Mouse (Mus musculus): ENCODE data around the gene Meis1.

The Meis1 gene

DNA sequence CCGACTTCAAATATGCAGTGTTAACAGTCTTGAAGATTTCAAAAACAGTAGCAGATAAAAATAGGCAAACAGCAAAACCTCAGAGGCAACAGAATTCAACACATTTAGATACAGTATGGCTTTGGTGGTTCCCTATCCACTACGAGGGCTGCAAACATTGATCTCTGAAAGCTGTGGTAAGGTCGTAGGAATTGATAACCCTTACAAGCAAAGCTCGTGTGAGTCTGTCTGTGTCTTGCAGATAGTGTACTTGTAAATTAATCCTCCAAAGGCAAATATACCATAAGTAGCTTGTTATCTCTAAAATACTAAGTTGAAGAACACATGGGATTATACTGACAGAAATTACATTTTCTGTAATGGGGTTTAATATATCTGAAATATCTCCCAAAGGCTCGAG is 114.5 kb downstream of the Meis1 start:
- DNase-seq (ENCODE audit: low spot score), result no peak

DNA sequence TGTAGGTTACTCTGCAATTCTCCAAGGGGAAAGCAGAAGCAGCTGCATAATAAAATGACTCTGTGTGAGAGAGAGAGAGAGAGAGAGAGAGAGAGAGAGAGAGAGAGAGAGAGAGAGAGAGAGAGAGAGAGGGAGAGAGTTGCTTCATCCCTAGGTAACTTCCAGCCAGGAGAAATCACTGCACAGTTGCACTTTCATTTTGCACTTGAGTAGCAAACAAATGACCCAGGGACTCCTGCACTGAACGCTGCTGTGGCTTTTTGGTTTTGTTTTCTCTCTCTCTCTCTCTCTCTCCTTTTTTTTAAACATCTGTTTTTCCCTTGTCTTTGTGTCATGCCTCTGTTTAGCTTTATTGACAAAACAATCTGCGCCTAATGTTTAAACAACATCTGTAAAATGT is 118.3 kb downstream of the Meis1 start:
- no peak for DNase-seq (ENCODE audit: low spot score)

DNA sequence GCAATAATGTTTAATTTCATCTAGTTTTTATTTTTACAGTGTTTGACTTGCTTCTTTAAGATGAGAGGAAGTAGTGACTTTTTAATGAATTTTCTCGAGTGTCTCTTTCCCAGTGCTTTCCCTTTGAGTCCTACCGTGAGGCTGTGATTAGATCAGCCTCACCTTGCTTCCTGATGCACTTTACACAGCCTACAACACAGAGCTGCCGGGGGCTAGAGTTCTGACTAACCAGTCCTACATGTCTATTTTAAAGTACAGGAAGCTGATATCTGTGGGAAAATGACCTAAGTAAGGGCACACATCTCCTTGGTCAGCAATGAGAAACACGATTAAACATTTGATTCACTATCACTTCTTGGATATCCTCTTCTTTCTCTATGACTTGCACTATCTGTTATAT is 119.9 kb downstream of the Meis1 start:
- DNase-seq (ENCODE audit: low spot score), result no peak

DNA sequence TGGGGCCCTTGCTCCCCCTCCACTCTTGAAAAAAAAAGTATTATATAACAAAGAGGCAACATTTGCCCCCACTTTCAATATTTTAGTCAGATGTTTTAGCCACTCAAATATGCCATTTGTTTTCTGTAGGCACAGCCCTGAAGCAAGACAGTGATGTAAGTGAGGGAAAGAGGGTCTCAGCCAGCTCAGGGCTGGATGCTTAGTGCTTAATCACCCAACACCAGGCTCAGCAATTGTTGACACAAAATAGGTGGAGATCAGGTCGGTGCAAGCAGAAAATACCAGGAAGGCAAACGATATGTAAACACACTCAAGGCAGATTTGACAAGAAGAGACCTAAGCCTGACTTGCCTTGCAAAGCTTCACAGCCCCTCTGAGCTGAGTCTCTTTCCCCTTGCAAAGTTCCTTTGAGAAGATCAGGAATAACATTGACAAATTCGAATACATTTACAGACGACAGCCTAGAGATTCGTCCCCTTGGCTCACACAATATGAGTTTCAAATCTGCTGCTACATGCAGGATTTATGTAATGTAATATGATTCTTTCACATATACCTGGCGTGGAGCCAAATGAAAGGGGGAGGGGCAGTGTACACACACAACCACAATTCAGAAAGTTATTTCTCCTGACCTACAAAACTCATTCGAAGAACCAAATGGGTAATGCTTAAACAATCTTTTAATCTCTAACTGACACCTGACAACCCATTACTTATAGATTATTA is 120.7 kb downstream of the Meis1 start:
- DNase-seq (ENCODE audit: low spot score), result no peak

DNA sequence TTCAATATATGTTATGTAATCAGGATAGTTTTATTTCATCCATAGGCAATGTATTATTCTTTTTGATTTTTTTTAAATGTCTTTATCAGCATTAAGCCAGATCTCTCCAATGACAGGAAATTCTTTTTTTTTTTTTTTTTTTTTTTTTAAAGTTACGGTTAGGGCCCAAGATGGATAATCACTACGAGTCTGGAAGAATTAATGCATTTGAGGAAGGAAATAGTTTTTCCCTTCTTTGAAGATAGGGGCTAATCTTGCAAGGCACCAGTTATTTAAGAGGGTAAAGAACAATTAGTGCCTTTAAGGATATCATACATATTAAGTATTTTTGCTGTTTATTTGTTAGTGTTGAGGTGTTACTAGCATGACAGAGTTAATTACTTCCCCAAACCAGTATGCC is 121.5 kb downstream of the Meis1 start:
- no peak for DNase-seq (ENCODE audit: low spot score)

DNA sequence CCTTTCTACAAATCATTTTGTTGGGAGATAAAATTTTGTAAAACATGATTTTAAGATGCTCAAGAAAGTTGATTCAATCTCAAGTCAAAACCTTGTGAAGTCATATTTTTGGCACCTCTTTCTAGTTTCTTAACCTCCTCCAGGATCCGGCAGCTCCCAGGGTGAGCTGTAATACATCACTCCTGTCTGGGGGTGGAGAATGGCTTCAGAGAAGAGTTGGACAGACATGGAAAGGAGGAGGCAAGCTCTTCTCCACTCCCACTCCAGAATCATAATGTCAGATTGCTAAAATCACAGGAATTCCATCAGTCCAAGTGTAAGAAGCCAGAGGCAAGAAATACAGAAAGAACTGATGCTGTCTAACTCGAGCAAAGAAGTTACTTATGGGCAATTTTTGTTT is 126.3 kb downstream of the Meis1 start:
- DNase-seq (ENCODE audit: low spot score), result no peak

DNA sequence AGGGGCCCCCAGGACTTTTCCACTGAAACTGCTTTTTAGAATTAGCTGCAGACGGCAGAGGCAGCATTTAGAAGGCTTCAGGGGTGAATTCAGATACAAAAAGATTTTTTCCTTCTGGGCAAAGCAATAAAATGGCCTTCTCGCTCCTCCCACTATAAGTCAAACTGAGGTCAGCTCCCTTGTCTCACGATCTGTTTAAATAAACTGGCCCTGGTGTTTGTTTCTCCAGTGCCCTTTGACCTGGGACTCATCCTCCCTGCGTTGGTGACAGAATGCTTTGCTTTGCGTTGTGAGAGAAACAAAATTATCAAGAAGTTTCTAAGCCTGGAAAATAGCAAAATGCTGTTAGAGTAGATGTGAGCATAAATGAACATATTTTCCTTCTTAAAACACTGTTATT is 129.6 kb downstream of the Meis1 start:
- no peak for DNase-seq (ENCODE audit: low spot score)

DNA sequence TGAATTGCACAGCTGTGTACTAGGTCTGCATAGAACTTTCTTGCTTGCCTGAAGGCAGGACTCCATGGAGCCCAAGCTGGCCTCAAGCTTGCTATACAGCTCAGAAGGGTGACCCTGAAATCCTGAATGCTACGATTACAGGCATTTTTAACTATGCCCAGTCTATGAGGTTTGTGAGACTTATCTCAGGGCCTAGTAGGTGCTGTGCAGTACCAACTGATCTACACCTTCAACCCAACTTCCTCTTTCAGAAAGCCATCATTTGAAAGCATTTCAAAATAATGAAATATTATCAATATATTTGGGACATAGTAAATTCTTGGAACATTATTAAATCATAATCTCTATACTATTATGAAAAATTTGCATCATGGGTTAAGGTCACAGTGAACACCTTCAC is 130.1 kb downstream of the Meis1 start:
- no peak for DNase-seq (ENCODE audit: low spot score)

DNA sequence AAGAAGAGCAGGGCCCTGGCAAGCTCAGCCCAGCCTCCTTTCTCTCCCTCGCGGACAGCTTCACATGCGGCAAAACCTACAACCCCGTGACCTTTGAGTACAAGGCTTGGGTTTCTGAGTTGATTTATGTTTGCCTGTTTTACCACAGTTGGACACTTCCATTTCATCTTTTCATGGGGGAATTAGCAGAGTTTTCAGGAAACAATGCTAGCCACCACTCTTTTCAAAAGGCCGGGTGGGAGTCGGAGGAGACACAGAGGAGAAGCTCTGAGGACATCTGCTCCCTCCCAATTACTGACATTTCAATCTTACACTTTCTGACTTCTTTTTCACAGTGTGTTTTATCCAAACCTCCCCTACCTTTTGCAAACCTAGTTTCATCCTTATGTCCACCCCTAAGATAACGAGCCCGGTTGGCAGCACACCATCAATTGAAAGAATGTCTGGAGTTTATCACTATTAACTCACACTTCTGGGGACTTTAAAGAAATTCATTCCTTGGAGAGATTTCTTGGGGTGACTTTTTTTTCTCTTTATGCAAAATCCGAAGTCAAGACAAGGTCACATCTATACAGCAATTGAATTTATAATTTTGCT is 133.0 kb downstream of the Meis1 start:
- no peak for DNase-seq (ENCODE audit: low spot score)

DNA sequence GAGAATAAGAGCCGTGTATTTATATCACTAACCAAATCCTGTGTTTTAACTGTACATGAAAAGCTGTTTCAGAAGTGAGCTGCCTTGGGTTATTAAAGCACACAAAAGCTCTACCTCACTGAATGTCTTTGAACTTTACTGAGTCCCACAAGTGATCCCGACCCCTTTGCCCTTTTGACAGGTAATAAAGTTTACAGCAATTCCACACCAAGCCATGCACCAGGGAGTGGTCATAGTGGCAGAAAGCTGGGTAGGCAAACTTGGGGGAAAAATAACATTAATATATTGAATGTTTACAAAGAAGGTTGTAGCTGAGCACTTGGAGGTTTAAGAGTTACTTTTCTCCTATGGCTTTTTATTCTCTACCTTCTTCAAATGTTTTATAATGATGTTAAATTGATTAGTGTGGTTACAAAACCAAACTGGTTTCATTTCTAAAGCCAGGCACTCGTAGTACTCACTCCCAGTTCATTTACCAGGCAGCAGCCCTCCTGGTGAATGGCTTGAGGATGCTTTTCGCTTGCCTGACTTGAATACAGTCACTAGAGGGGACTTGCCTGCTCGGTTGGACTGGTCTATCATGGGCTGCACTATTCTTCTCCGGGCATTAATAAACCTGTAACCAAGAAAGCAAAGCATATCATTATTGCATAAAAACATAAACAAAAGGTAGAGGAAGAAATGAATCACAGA is 133.6 kb downstream of the Meis1 start:
- DNase-seq (ENCODE audit: low spot score), result no peak

DNA sequence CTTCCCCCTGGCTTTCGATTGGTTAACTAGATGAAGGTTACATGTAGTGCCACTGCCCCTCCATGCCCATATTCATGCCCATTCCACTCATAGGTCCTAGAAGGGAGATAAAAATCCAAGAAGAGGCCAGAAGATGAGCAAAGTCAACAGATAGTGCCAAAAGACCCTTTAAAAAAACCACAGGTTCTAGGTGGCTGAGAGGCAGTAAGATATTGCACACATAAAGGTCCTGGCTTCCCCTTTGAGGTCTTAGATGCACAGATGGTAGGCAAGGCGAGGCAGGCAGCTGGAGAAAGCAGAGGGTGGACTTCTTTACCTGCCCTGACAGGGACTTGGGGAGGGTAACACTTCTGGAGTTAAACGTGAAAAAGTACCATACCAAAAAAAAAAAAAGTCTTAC is 134.8 kb downstream of the Meis1 start:
- DNase-seq (ENCODE audit: low spot score), result no peak

DNA sequence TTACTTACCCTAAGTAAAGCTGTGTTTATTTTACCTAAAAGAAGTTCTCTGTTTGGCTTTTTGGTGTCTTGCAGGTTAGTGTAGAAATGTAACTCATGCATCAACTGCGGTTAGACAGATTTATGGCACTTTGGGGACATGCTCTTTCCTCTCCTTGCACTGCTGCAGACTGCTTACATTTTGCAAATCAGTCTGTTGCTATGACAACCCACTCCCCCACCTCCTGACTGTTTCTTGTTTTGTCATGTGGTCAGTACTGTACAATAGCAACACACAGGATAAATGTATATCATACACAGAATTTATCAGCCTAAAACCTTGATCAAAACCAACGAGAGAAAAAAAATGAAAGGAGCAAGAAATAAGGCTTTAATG is 135.3 kb downstream of the Meis1 start:
- DNase-seq (ENCODE audit: low spot score), result no peak

DNA sequence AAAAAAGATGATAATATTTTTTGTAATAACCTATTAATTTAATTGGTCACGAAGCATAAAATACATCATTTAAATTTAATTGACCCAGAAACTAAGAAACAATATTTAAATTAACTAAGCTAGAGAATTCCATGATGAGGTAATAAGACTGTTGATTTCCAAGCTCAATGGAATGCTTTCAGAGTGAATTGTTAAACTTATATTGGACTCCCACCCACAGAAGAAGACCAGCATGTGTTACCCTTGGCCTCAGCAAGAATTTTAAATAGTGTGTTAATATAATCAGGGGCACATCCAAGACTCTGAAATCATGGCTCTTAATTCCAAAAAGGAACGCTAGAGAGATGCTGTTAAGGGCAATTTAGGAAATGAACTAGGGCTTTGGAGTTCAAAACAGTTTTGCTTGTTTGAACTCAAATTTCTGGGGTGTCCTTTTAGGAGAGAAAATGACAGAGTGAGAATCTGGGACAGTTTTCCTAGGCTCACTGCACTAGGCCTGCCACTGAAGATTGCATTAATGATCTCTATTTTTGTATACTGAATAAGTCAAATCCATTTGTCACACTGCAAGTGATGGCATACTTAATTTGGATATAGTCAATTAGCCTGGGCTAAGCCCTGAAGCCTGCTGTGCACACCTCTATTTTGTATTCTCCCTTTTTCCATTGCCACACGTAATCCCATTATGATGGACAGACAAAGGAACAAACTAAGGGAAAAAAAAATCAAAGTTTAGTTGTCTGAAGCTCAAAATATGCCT is 135.9 kb downstream of the Meis1 start:
- DNase-seq (ENCODE audit: low spot score), result no peak

DNA sequence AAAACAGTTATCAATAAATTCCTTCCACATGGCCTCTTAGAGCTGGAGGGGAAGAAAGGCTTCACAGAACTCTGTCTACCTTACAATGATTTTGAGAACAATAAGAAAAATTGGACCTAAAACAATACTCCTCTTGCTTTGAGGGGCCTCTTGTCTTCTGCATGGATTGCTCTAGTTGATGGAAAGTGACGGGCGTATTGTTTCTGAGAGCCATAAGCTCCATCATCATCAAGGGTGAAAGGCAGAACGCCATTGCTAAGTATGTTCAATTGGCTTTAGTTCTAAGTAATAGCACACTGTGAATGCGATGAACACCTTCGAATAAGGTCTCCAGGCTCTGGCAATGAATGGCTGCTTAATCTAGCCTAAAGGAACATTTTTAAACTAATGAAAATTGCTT is 136.5 kb downstream of the Meis1 start:
- DNase-seq (ENCODE audit: low spot score), result no peak

DNA sequence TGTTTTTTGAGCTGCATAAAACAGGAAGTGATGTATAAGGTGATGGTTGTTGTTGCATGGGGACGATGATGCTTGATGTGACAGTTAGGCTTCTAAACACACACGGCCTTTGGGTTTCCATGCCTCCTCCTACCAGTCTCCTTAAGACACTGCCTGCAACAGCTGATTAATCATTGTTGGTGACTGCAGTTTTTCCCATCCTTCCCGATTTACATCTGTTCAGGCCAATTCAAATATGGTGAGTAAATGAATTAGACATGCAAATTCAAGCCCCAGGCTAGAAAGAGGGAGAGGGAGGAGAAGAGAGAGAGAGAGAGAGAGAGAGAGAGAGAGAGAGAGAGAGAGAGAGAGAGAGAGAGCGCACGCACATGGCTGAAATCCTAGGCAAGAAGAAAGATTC is 138.0 kb downstream of the Meis1 start:
- DNase-seq (ENCODE audit: low spot score), result no peak

DNA sequence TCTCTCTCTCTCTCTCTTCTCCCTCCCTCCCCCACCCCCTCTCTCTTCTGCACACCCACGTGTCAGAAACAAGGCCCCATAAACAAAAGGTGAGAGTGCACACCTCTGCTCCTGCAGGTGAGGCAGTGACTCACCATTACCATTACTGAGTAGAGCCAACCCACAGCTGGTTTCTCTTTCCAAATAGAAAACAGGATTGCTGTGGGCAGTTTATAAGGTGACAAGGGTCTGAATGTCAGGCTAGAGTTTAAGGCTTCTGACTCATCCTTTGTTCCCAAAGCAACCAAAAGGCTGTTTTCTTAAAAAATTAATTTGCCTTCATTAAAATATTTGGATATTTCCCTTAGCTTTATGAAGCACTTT is 139.3 kb downstream of the Meis1 start:
- no peak for DNase-seq (ENCODE audit: low spot score)

DNA sequence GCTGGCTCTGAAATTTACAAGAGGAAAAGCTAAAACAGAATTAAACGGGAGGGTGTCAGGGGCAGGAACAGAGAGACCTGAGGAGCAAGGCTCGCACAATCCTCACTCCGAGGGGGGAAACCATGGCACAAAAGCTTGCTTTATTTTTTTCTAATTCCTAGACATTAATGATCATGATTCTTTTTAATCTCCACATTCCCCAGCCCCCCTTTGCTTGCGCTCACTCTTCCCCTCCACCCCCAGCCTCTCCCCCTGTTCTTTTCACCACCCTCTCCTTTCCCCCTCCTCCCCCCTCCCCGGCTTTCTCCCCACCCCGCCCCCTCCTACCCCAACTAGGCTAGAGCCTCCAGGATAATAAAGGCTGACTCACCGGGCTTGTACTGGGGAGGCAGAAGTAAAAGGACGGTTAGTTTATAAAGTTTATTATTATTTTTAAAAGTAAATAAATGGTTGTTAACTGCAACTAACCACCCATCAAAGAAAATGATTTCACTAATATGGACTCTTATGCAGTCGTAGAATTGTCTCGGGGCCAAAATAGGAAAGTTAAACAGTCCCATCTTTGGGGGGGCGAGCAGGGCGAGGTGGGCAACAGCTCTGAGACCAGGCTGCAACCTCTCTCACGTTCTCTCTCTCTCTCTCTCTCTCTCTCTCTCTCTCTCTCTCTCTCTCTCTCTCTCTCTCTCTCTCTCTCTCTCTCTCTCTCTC is 139.9 kb downstream of the Meis1 start:
- no peak for DNase-seq (ENCODE audit: low spot score)

DNA sequence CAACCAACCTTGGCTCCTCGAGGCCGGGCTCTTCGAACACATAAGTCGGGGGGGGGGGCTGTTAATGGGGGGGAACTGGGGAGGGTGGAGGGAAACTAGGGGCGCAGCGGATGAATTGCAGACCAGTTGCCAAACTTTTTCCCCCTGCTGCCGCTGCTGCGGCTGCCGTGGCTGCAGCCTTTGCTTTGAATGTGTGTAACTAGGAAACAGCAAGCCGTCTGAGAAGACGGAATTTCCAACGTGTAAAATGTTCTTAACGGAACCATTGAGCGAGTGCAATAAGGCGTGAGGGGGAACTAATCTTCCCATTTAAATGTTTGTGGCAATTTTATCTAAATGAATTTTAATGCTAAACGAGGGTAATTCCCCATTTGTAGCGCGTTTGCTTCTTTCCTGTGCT is 140.8 kb downstream of the Meis1 start:
- DNase-seq (ENCODE audit: low spot score), result no peak

DNA sequence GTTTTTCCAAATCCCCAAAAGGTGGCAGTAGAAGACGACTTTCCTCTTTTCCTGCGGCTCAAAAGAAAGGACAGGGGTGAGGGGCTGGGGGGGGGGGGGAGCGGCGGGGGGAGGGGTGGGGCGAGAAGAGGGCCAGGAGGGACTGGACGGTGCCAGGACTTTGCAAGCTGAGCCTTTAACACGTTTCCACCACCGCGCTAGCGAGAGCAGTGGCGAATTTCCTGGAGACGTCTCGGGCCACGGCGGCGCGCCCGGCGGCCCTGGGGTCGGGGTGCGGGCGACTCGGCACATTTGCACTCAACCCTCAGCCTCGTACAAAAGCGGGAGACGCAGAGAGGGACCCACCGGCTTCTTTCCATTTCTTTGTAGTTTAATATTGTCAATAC is 141.2 kb downstream of the Meis1 start:
- DNase-seq (ENCODE audit: low spot score), result no peak

DNA sequence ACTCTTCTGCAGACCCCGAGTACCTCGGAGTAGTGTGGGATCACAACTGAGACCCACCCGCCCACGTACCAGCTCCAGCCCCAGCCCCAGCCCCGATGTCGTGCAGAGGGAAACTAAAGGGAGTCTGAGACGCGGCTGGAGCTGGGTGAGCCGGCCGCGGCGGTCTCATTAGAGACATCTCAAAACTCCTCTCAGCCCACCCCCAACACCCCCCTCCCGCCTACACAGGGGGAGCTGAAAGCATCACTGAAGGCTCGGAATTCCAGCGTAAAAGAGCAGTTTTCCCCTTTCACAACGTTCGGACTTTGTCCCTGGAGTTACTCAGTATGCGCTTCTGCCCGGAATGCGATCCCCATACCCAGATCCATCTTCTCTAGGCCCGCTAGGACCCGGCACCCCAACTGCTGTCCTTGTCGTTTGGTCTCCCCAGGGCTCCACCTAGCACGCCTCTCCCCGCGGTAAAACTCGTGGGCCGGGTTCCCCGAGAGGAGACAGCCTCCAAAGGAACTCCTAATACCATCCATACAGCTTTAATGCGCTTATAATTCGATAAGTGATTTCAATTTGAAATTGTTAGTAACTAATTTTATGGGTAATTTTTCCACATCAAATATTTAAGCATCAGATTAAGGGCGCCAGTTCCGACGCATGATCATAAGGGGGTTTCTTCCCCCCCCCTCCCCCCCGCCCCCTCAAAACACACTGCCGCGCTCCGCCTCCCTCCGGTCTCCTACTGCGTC is 141.7 kb downstream of the Meis1 start:
- DNase-seq (ENCODE audit: low spot score), result no peak
